Mouse (Mus musculus): ENCODE results near the gene Mmp28. TPM values are rescaled to one million over a fixed set of nuclear protein-coding genes. Genes with fewer than 3 reads are reported as not detected.

The Mmp28 gene
- polyA plus RNA-seq, 1 experiment from 2014 or later = 2.7 TPM

- Histone ChIP-seq H3K4me3 (replicated peaks; ENCODE audit: low read depth, low read length) (no peak overlapping the region), H3K27me3 (ENCODE audit: control insufficient read depth, insufficient read depth, low read length) (peaks cover 7% of the 10 kb centered on the region; the same call in 1 of the 2 replicates), H3K4me1 (ENCODE audit: control insufficient read depth, insufficient read depth, low read length) (peaks cover 3% of the 10 kb centered on the region; the same call in 1 of the 2 replicates), H3K36me3 (ENCODE audit: control insufficient read depth, insufficient read depth, low read length) (no peaks in the 10 kb centered on the region), H3K9ac (replicated peaks; ENCODE audit: low read length) (no peak overlapping the region), H3K4me2 (ENCODE audit: low read length) (no peak overlapping the region), H3K9me3 (ENCODE audit: control insufficient read depth, low read length) (no peaks in the 10 kb centered on the region), H3K27ac (replicated peaks; ENCODE audit: low read depth, low read length) (no peak overlapping the region)
- DNase-seq (no peak), ATAC-seq (ENCODE audit: low FRiP score, low TSS enrichment) (no peak)
- 89% methylated on average over 10 of the region's 10 CpGs for WGBS
Measured at GRCm38 (mm10) chr11:83451281-83451680, 11.6 kb downstream of the Mmp28 start.

GRCm38 (mm10) chr11:83450550-83450949 is 12.3 kb downstream of the Mmp28 start:
- H3K9ac ChIP-seq (replicated peaks; ENCODE audit: low read length) = no peak overlapping the region
- peaks cover 10% of the 10 kb centered on the region for H3K27me3 ChIP-seq (ENCODE audit: control insufficient read depth, insufficient read depth, low read length)
- no peaks in the 10 kb centered on the region for H3K9me3 ChIP-seq (ENCODE audit: control insufficient read depth, low read length)
- peaks cover 3% of the 10 kb centered on the region; the same call in 1 of the 2 replicates for H3K4me1 ChIP-seq (ENCODE audit: control insufficient read depth, insufficient read depth, low read length)
- H3K27ac ChIP-seq (replicated peaks; ENCODE audit: low read depth, low read length) = no peak overlapping the region
- DNase-seq = no peak
- no peaks in the 10 kb centered on the region for H3K36me3 ChIP-seq (ENCODE audit: control insufficient read depth, insufficient read depth, low read length)
- WGBS = 21% methylated on average over 1 of the region's 1 CpGs
- no peak for ATAC-seq (ENCODE audit: low FRiP score, low TSS enrichment)
- H3K4me2 ChIP-seq (ENCODE audit: low read length) = no peak overlapping the region
- H3K4me3 ChIP-seq (replicated peaks; ENCODE audit: low read depth, low read length) = no peak overlapping the region

- no peak overlapping the region for H3K9ac ChIP-seq (replicated peaks; ENCODE audit: low read length)
- no peak overlapping the region for H3K4me2 ChIP-seq (ENCODE audit: low read length)
- no peak overlapping the region for H3K27ac ChIP-seq (replicated peaks; ENCODE audit: low read depth, low read length)
- no peaks in the 10 kb centered on the region for H3K9me3 ChIP-seq (ENCODE audit: control insufficient read depth, low read length)
- H3K27me3 ChIP-seq (ENCODE audit: control insufficient read depth, insufficient read depth, low read length) = peaks cover 22% of the 10 kb centered on the region
- no peak for DNase-seq
- H3K36me3 ChIP-seq (ENCODE audit: control insufficient read depth, insufficient read depth, low read length) = no peaks in the 10 kb centered on the region
- ATAC-seq (ENCODE audit: low FRiP score, low TSS enrichment) = no peak
- peaks cover 3% of the 10 kb centered on the region; the same call in 1 of the 2 replicates for H3K4me1 ChIP-seq (ENCODE audit: control insufficient read depth, insufficient read depth, low read length)
- no peak overlapping the region for H3K4me3 ChIP-seq (replicated peaks; ENCODE audit: low read depth, low read length)
- WGBS = 74% methylated on average over 4 of the region's 4 CpGs
Measured at GRCm38 (mm10) chr11:83449298-83449697, 13.6 kb downstream of the Mmp28 start.

GRCm38 (mm10) chr11:83448927-83449236 is 14.0 kb downstream of the Mmp28 start:
- Histone ChIP-seq H3K4me3 (replicated peaks; ENCODE audit: low read depth, low read length) (no peak overlapping the region), H3K9ac (replicated peaks; ENCODE audit: low read length) (no peak overlapping the region), H3K27me3 (ENCODE audit: control insufficient read depth, insufficient read depth, low read length) (peaks cover 24% of the 10 kb centered on the region), H3K4me1 (ENCODE audit: control insufficient read depth, insufficient read depth, low read length) (peaks cover 3% of the 10 kb centered on the region; the same call in 1 of the 2 replicates), H3K36me3 (ENCODE audit: control insufficient read depth, insufficient read depth, low read length) (no peaks in the 10 kb centered on the region), H3K9me3 (ENCODE audit: control insufficient read depth, low read length) (no peaks in the 10 kb centered on the region), H3K4me2 (ENCODE audit: low read length) (no peak overlapping the region), H3K27ac (replicated peaks; ENCODE audit: low read depth, low read length) (no peak overlapping the region)
- DNase-seq (no peak), ATAC-seq (ENCODE audit: low FRiP score, low TSS enrichment) (no peak)

- Histone ChIP-seq H3K9me3 (ENCODE audit: control insufficient read depth, low read length) (no peaks in the 10 kb centered on the region), H3K27ac (replicated peaks; ENCODE audit: low read depth, low read length) (no peak overlapping the region), H3K27me3 (ENCODE audit: control insufficient read depth, insufficient read depth, low read length) (peaks cover 31% of the 10 kb centered on the region), H3K4me3 (replicated peaks; ENCODE audit: low read depth, low read length) (no peak overlapping the region), H3K4me2 (ENCODE audit: low read length) (no peak overlapping the region), H3K4me1 (ENCODE audit: control insufficient read depth, insufficient read depth, low read length) (peaks cover 3% of the 10 kb centered on the region; the same call in 1 of the 2 replicates), H3K9ac (replicated peaks; ENCODE audit: low read length) (no peak overlapping the region), H3K36me3 (ENCODE audit: control insufficient read depth, insufficient read depth, low read length) (no peaks in the 10 kb centered on the region)
- no peak for DNase-seq
- 41% methylated on average over 16 of the region's 16 CpGs for WGBS
- ATAC-seq (ENCODE audit: low FRiP score, low TSS enrichment) = no peak
Measured at GRCm38 (mm10) chr11:83448021-83448926, 14.6 kb downstream of the Mmp28 start.

- no peaks in the 10 kb centered on the region for H3K36me3 ChIP-seq (ENCODE audit: control insufficient read depth, insufficient read depth, low read length)
- no peak overlapping the region for H3K4me3 ChIP-seq (replicated peaks; ENCODE audit: low read depth, low read length)
- H3K4me1 ChIP-seq (ENCODE audit: control insufficient read depth, insufficient read depth, low read length) = peaks cover 3% of the 10 kb centered on the region; the same call in 1 of the 2 replicates
- no peak overlapping the region for H3K27ac ChIP-seq (replicated peaks; ENCODE audit: low read depth, low read length)
- no peak overlapping the region for H3K9ac ChIP-seq (replicated peaks; ENCODE audit: low read length)
- ATAC-seq (ENCODE audit: low FRiP score, low TSS enrichment) (no peak), DNase-seq (no peak)
- H3K27me3 ChIP-seq (ENCODE audit: control insufficient read depth, insufficient read depth, low read length) = peaks cover 36% of the 10 kb centered on the region
- H3K9me3 ChIP-seq (ENCODE audit: control insufficient read depth, low read length) = no peaks in the 10 kb centered on the region
- no peak overlapping the region for H3K4me2 ChIP-seq (ENCODE audit: low read length)
- WGBS = 77% methylated on average over 10 of the region's 10 CpGs
Measured at GRCm38 (mm10) chr11:83447612-83448011, 15.3 kb downstream of the Mmp28 start.

GRCm38 (mm10) chr11:83445001-83445400 is 17.9 kb downstream of the Mmp28 start:
- peaks cover 55% of the 10 kb centered on the region for H3K27me3 ChIP-seq (ENCODE audit: control insufficient read depth, insufficient read depth, low read length)

GRCm38 (mm10) chr11:83443824-83444223 is 19.0 kb downstream of the Mmp28 start:
- Histone ChIP-seq H3K4me2 (ENCODE audit: low read length) (no peak overlapping the region), H3K36me3 (ENCODE audit: control insufficient read depth, insufficient read depth, low read length) (no peaks in the 10 kb centered on the region), H3K4me1 (ENCODE audit: control insufficient read depth, insufficient read depth, low read length) (no peaks in the 10 kb centered on the region), H3K9ac (replicated peaks; ENCODE audit: low read length) (no peak overlapping the region), H3K27ac (replicated peaks; ENCODE audit: low read depth, low read length) (no peak overlapping the region), H3K4me3 (replicated peaks; ENCODE audit: low read depth, low read length) (no peak overlapping the region), H3K27me3 (ENCODE audit: control insufficient read depth, insufficient read depth, low read length) (peaks cover 55% of the 10 kb centered on the region), H3K9me3 (ENCODE audit: control insufficient read depth, low read length) (no peaks in the 10 kb centered on the region)
- DNase-seq = no peak
- ATAC-seq (ENCODE audit: low FRiP score, low TSS enrichment) = no peak
- WGBS = 12% methylated on average over 7 of the region's 7 CpGs

More at GRCm38 (mm10) chr11:83445001-83445400, 17.9 kb downstream of the Mmp28 start:
- Histone ChIP-seq H3K9me3 (ENCODE audit: control insufficient read depth, low read length) (no peaks in the 10 kb centered on the region), H3K27ac (replicated peaks; ENCODE audit: low read depth, low read length) (no peak overlapping the region), H3K36me3 (ENCODE audit: control insufficient read depth, insufficient read depth, low read length) (no peaks in the 10 kb centered on the region), H3K4me3 (replicated peaks; ENCODE audit: low read depth, low read length) (0 out of 2 replicates have a peak overlapping the region, but pooled peaks have one; percentile 7), H3K4me1 (ENCODE audit: control insufficient read depth, insufficient read depth, low read length) (peaks cover 3% of the 10 kb centered on the region; the same call in 1 of the 2 replicates), H3K4me2 (ENCODE audit: low read length) (0 out of 2 replicates have a peak overlapping the region, but pooled peaks have one; percentile 13), H3K9ac (replicated peaks; ENCODE audit: low read length) (no peak overlapping the region)
- DNase-seq (no peak), ATAC-seq (ENCODE audit: low FRiP score, low TSS enrichment) (no peak)
- WGBS = 26% methylated on average over 19 of the region's 19 CpGs
